Mouse (Mus musculus) neural tube, embryonic 13.5 days (tissue): Measurements from ENCODE around the gene Cks2. TPM values are rescaled to one million over a fixed set of nuclear protein-coding genes. Genes with fewer than 3 reads are reported as not detected.

Source experiments
- ATAC-seq: fragments of 200-750 bp; cut with Nextera tagmentation; 2 replicates; pipeline ENCODE4 v1.8.0; 2017; ENCODE audit warnings: low read depth, mild to moderate bottlenecking, moderate TSS enrichment, moderate library complexity
- H3K27ac ChIP-seq: fragments of 300-500 bp; sonication (generic); replicated peaks from 2 replicates; pipeline ENCODE4 v1.5.1; 2015; ENCODE audit warnings: moderate library complexity, mild to moderate bottlenecking, inconsistent platforms
- H3K27me3 ChIP-seq: fragments of 300-500 bp; sonication (generic); 2 replicates; pipeline ENCODE4 v1.6.1; 2015; ENCODE audit warnings: mild to moderate bottlenecking, inconsistent platforms
- H3K36me3 ChIP-seq: fragments of 300-500 bp; sonication (generic); 2 replicates; pipeline ENCODE4 v1.6.1; 2015; ENCODE audit warnings: mild to moderate bottlenecking, inconsistent platforms
- H3K4me1 ChIP-seq: fragments of 300-500 bp; sonication (generic); replicated peaks from 2 replicates; pipeline ENCODE4 v1.6.1; 2015; ENCODE audit warnings: inconsistent platforms
- H3K4me2 ChIP-seq: fragments of 300-500 bp; sonication (generic); 2 replicates; pipeline ENCODE4 v1.6.1; 2015; ENCODE audit warnings: inconsistent platforms, mild to moderate bottlenecking, moderate library complexity
- H3K4me3 ChIP-seq: fragments of 300-500 bp; sonication (generic); 2 replicates; pipeline ENCODE4 v1.5.1; 2015; ENCODE audit warnings: mild to moderate bottlenecking, inconsistent platforms
- H3K9ac ChIP-seq: fragments of 300-500 bp; sonication (generic); 2 replicates; pipeline ENCODE4 v1.6.1; 2015; ENCODE audit warnings: moderate library complexity, mild to moderate bottlenecking, inconsistent platforms
- H3K9me3 ChIP-seq: fragments of 300-500 bp; sonication (generic); 2 replicates; pipeline ENCODE4 v1.6.1; 2016; ENCODE audit warnings: inconsistent platforms
- WGBS: fragments of 180-500 bp; shearing (Covaris S2); methylation state at CpG from one replicate; pipeline ENCODE4 v1.1.7; 2015; 5-methylcytosine and 5-hydroxymethylcytosine counted together
- polyA plus RNA-seq: library from polyadenylated mRNA; unstranded; fragments of >200 nt; fragmentation: Nextera tagmentation; extraction: Ambion mirVana; gene quantifications from 2 replicates; pipeline ENCODE4 v1.2.1, GENCODE M21; 2015

The Cks2 gene
- polyA plus RNA-seq: 62.6 and 81.4 TPM in 2 replicates

DNA sequence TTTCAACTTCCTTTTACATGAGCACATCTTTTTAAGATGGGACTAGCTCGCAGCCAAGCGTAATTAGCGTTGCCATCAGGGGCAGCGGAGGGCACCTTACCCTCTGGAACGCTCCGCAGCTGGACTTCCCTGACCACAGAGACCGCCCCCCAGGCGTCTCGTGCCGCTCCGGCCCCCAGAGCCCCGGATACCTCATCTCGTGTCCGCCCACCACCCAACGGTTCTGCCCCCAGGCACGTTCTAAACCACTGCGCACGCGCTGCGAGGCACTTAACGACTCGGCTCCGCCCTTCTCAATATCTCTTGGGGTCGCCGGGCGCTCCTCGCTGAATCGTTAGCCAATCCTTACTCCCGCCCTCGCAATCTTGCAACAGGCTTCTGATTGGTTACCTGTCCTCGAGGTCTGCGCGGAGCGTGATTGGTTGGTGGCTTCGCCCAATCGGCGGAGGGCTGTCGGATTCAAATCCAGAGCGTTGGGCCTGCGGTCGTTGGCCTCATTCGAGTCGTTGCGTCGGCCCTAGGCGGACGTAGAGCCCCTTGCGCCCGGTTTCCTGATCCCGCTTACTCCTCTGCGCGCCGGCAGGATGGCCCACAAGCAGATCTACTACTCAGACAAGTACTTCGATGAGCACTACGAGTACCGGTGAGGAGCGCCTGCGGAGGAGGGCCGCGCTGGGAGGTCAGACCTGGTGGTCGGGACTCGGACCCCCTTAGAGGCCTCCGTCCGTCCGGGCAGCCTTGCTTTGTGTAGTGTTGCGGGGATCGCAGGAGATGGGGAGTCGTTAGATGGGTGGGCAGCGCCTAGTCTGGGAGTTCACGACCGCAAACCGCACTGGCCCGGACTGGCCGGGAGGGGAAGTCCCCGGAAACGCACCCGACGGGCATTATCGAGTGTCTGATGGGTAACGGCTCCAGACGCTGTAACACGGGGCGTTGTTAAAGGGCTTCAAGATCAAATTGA is at the start of gene Cks2:
Gene Cks2 (plus strand): TSS at position 404 of the 961 bp plus-strand sequence.
- peak within 1 kb of the TSS; percentile 74 for H3K4me3 ChIP-seq
- no peaks in the 10 kb centered on the region for H3K27me3 ChIP-seq
- peak within 1 kb of the TSS; percentile 91 for H3K4me2 ChIP-seq
- WGBS: under 1% methylated on average over 83 of the region's 83 CpGs
- peak; percentile 99 for ATAC-seq
- peak within 1 kb of the TSS; percentile 59 for H3K27ac ChIP-seq
- peaks cover 23% of the 10 kb centered on the region for H3K4me1 ChIP-seq
- H3K9ac ChIP-seq: peak within 1 kb of the TSS; percentile 76
- H3K36me3 ChIP-seq: no peaks in the 10 kb centered on the region
- H3K9me3 ChIP-seq: no peaks in the 10 kb centered on the region

- ATAC-seq: peak; percentile 60; the same call in 1 of the 2 replicates
Observed at GRCm38 (mm10) chr13:51595404-51595803, 49.6 kb upstream of the Cks2 start.

DNA sequence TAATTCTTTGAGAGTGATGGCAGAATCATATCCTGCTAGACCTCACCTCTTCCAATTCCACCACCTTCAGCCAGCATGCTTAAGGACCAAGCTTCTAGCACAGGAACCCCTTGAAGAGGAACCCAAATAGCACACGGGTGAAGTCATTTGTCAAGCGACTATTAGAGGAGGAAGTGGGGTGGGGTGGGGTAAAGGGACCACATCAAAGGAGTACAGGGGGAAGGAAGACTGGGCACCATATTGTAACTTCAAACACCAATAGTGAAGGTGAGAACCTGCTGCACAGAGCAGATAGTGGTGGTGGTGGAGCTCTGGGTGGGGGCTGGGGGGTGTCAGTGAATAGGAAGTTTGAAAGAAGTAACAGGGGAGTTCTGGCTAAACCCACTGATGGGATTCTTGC is 47.0 kb upstream of the Cks2 start:
- H3K4me3 ChIP-seq: no peak overlapping the region
- H3K36me3 ChIP-seq: no peaks in the 10 kb centered on the region
- 70% methylated on average over 2 of the region's 2 CpGs for WGBS
- no peak for ATAC-seq
- no peak overlapping the region for H3K27ac ChIP-seq
- no peak overlapping the region for H3K9ac ChIP-seq
- peaks cover 17% of the 10 kb centered on the region for H3K4me1 ChIP-seq
- peaks cover 25% of the 10 kb centered on the region for H3K27me3 ChIP-seq
- H3K4me2 ChIP-seq: no peak overlapping the region
- H3K9me3 ChIP-seq: no peaks in the 10 kb centered on the region

More at GRCm38 (mm10) chr13:51595404-51595803, 49.6 kb upstream of the Cks2 start:
- Histone ChIP-seq H3K36me3 (no peaks in the 10 kb centered on the region), H3K4me3 (peak overlapping the region; percentile 48), H3K27ac (no peak overlapping the region), H3K27me3 (peaks cover 25% of the 10 kb centered on the region), H3K4me1 (peaks cover 13% of the 10 kb centered on the region), H3K9me3 (peaks cover 4% of the 10 kb centered on the region; the same call in 1 of the 2 replicates), H3K4me2 (peak overlapping the region; percentile 92), H3K9ac (no peak overlapping the region)
- WGBS: 22% methylated on average over 11 of the region's 11 CpGs

DNA sequence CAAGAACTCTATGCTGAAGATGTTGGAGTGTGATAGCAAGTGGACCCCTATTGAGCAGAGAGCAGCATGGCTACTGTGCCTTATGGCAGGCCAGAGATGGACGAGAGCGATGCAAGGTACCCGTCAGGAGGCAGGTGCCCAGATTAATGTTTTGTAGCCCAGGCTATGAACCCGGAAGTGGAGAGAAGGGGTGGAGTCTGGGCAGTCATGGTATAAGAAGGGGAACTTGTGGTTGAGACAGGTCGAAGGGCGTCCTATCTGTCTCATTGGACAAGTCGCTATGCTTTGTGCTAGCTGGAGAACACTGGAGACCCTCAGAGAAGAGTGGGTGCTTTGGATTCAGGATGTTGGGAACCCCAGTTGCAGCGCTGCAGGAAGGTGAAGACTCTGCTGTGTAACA is 44.9 kb upstream of the Cks2 start:
- WGBS: 87% methylated on average over 8 of the region's 8 CpGs
- H3K4me2 ChIP-seq: no peak overlapping the region
- peaks cover 17% of the 10 kb centered on the region for H3K4me1 ChIP-seq
- H3K4me3 ChIP-seq: no peak overlapping the region
- H3K27me3 ChIP-seq: peaks cover 15% of the 10 kb centered on the region
- no peak for ATAC-seq
- H3K36me3 ChIP-seq: no peaks in the 10 kb centered on the region
- H3K9ac ChIP-seq: no peak overlapping the region
- no peaks in the 10 kb centered on the region for H3K9me3 ChIP-seq
- H3K27ac ChIP-seq: no peak overlapping the region

DNA sequence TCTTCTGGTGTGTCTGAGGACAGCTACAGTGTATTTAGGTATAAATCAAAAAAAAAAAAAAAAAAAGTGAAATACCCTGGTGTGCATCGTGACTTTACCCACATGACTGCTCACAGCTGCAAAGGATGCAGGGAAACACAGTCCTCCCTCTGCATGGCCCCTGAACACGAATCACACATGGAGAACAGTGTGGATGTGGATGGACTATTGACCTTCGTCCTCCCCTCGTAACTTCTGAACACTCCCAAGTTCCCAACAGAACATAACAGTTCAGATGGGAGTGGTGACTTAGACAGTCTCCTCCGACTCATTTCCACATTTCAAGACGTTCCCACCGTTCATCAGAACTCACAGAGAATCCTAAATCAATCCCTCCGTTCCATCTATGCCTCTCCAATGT is 42.3 kb upstream of the Cks2 start:
- Histone ChIP-seq H3K4me1 (peaks cover 12% of the 10 kb centered on the region), H3K4me3 (no peak overlapping the region), H3K36me3 (no peaks in the 10 kb centered on the region), H3K4me2 (peak overlapping the region; percentile 49), H3K9ac (no peak overlapping the region), H3K9me3 (no peaks in the 10 kb centered on the region), H3K27ac (no peak overlapping the region), H3K27me3 (no peaks in the 10 kb centered on the region)
- WGBS: 57% methylated on average over 8 of the region's 8 CpGs
- no peak for ATAC-seq

DNA sequence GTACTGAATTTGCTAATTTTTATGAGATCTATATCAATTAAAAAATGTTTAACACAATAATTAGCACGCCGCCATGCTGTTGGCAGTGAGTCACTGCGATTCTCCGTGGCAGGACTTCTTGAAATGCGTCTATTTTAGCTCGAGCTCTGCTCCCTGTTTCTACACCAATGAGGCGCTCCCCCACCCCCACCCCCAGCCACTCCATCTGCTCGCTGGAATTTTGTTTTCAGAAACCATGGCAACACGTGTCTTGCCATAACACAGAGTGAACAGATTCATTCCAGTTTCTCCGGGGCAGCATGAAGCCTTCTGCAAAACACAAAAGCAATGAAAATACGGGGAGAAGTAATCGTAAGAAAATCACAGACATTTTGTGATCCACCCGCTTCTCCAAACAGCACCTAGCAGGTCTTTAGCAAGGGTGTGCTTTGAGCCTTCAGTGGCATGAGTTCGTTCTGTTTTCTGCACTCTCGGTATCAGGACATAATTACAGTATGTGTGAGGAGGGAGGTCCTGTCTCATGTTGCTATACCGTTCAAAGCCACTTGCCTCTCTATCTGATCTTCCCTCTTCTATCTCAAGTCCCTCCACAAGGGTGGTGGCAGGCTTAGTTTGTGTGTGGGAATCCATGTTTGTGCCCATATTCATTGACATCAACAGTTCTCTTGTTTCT is 41.7 kb upstream of the Cks2 start:
- Histone ChIP-seq H3K4me2 (peak overlapping the region; percentile 49), H3K36me3 (no peaks in the 10 kb centered on the region), H3K27me3 (no peaks in the 10 kb centered on the region), H3K27ac (0 out of 2 replicates have a peak overlapping the region, but pooled peaks have one; percentile 3), H3K9me3 (no peaks in the 10 kb centered on the region), H3K4me1 (peaks cover 12% of the 10 kb centered on the region), H3K4me3 (peak overlapping the region; percentile 14), H3K9ac (no peak overlapping the region; the same call in 1 of the 2 replicates)
- peak; percentile 73; the same call in 1 of the 2 replicates for ATAC-seq
- WGBS: 17% methylated on average over 16 of the region's 16 CpGs

- no peak overlapping the region; the same call in 1 of the 2 replicates for H3K9ac ChIP-seq
- 51% methylated on average over 4 of the region's 4 CpGs for WGBS
Observed at GRCm38 (mm10) chr13:51603894-51604244, 41.2 kb upstream of the Cks2 start.

GRCm38 (mm10) chr13:51609231-51609630 is 35.8 kb upstream of the Cks2 start:
- Histone ChIP-seq H3K36me3 (no peaks in the 10 kb centered on the region), H3K4me1 (no peaks in the 10 kb centered on the region), H3K27me3 (no peaks in the 10 kb centered on the region), H3K27ac (no peak overlapping the region), H3K4me2 (no peak overlapping the region), H3K9me3 (no peaks in the 10 kb centered on the region), H3K4me3 (no peak overlapping the region), H3K9ac (no peak overlapping the region)
- no peak for ATAC-seq
- 94% methylated on average over 7 of the region's 7 CpGs for WGBS

More at GRCm38 (mm10) chr13:51603894-51604244, 41.2 kb upstream of the Cks2 start:
- Histone ChIP-seq H3K4me3 (peak overlapping the region; percentile 14; the same call in 1 of the 2 replicates), H3K4me1 (peaks cover 12% of the 10 kb centered on the region), H3K27ac (0 out of 2 replicates have a peak overlapping the region, but pooled peaks have one; percentile 3), H3K4me2 (peak overlapping the region; percentile 49), H3K27me3 (no peaks in the 10 kb centered on the region), H3K9me3 (no peaks in the 10 kb centered on the region), H3K36me3 (no peaks in the 10 kb centered on the region)
- peak; percentile 45; the same call in 1 of the 2 replicates for ATAC-seq

DNA sequence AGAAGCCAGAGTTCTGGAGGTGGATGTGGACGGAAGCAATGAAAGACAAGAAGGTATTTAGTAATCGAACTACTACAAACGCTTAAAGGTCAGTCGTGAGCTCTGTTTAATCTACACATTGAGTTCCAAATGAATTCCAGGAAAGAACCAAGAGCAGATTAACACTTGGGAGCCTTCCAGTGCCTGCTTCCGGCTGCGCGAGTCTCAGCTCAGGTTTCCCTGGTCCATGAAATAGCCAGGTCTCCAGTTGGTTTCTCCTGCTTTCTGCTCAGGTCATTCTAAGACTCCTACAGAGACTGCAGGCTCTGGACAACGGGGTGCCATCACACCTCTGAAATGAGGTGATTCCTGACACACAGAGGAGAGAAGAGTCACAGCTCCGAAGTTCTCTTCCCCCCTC is 34.0 kb upstream of the Cks2 start:
- Histone ChIP-seq H3K9ac (no peak overlapping the region), H3K27me3 (no peaks in the 10 kb centered on the region), H3K4me3 (no peak overlapping the region), H3K27ac (no peak overlapping the region; the same call in 1 of the 2 replicates), H3K4me1 (0 out of 2 replicates have a peak, but pooled peaks cover 2% of the 10 kb centered on the region), H3K36me3 (no peaks in the 10 kb centered on the region), H3K9me3 (no peaks in the 10 kb centered on the region), H3K4me2 (no peak overlapping the region)
- WGBS: 51% methylated on average over 9 of the region's 9 CpGs
- no peak for ATAC-seq

- WGBS: 53% methylated on average over 5 of the region's 5 CpGs
- H3K27ac ChIP-seq: no peak overlapping the region
- H3K9me3 ChIP-seq: no peaks in the 10 kb centered on the region
- H3K9ac ChIP-seq: no peak overlapping the region
- H3K4me1 ChIP-seq: peaks cover 6% of the 10 kb centered on the region; the same call in 1 of the 2 replicates
- H3K27me3 ChIP-seq: no peaks in the 10 kb centered on the region
- no peak overlapping the region for H3K4me2 ChIP-seq
- no peak overlapping the region for H3K4me3 ChIP-seq
- no peak for ATAC-seq
- no peaks in the 10 kb centered on the region for H3K36me3 ChIP-seq
Observed at GRCm38 (mm10) chr13:51611500-51611899, 33.5 kb upstream of the Cks2 start.

- H3K27me3 ChIP-seq: no peaks in the 10 kb centered on the region
- no peak overlapping the region for H3K4me2 ChIP-seq
- no peak for ATAC-seq
- no peak overlapping the region for H3K9ac ChIP-seq
- H3K9me3 ChIP-seq: no peaks in the 10 kb centered on the region
- no peak overlapping the region for H3K4me3 ChIP-seq
- WGBS: 71% methylated on average over 10 of the region's 10 CpGs
- H3K27ac ChIP-seq: no peak overlapping the region
- no peaks in the 10 kb centered on the region for H3K36me3 ChIP-seq
- peaks cover 17% of the 10 kb centered on the region; the same call in 1 of the 2 replicates for H3K4me1 ChIP-seq
Observed at GRCm38 (mm10) chr13:51615815-51616214, 29.2 kb upstream of the Cks2 start.
